Mouse (Mus musculus) hindbrain, embryonic 12.5 days (tissue): ENCODE measurements around the gene Rbpj. TPM values are rescaled to one million over a fixed set of nuclear protein-coding genes. Genes with fewer than 3 reads are reported as not detected.

Source experiments
- ATAC-seq: fragments of 200-750 bp; cut with Nextera tagmentation; 2 replicates; pipeline ENCODE4 v1.8.0; 2017; ENCODE audit warnings: moderate TSS enrichment; ENCODE audit not compliant: low FRiP score
- H3K27ac ChIP-seq: fragments of 300-500 bp; sonication (generic); 2 replicates; pipeline ENCODE4 v1.5.1; 2016; ENCODE audit warnings: mild to moderate bottlenecking
- H3K27me3 ChIP-seq: fragments of 300-500 bp; sonication (generic); 2 replicates; pipeline ENCODE4 v1.6.1; 2016; ENCODE audit warnings: mild to moderate bottlenecking
- H3K36me3 ChIP-seq: fragments of 300-500 bp; sonication (generic); 2 replicates; pipeline ENCODE4 v1.6.1; 2016; ENCODE audit warnings: mild to moderate bottlenecking
- H3K4me1 ChIP-seq: fragments of 300-500 bp; sonication (generic); 2 replicates; pipeline ENCODE4 v1.6.1; 2016
- H3K4me2 ChIP-seq: fragments of 300-500 bp; sonication (generic); replicated peaks from 2 replicates; pipeline ENCODE4 v1.6.1; 2016; ENCODE audit warnings: mild to moderate bottlenecking
- H3K4me3 ChIP-seq: fragments of 300-500 bp; sonication (generic); 2 replicates; pipeline ENCODE4 v1.5.1; 2016; ENCODE audit warnings: mild to moderate bottlenecking
- H3K9ac ChIP-seq: fragments of 300-500 bp; sonication (generic); 2 replicates; pipeline ENCODE4 v1.6.1; 2016; ENCODE audit warnings: mild to moderate bottlenecking, moderate library complexity
- H3K9me3 ChIP-seq: fragments of 300-500 bp; sonication (generic); replicated peaks from 2 replicates; pipeline ENCODE4 v1.6.1; 2016; ENCODE audit warnings: mild to moderate bottlenecking
- WGBS: fragments of 180-500 bp; shearing (Covaris S2); methylation state at CpG from one replicate; pipeline ENCODE4 v1.1.7; 2016; 5-methylcytosine and 5-hydroxymethylcytosine counted together
- polyA plus RNA-seq: library from polyadenylated mRNA; unstranded; fragments of >200 nt; fragmentation: Nextera tagmentation; extraction: Ambion mirVana; gene quantifications from 2 replicates; pipeline ENCODE4 v1.2.1, GENCODE M21; 2016

The Rbpj gene
- 58.8 and 64.3 TPM in 2 replicates for polyA plus RNA-seq

DNA sequence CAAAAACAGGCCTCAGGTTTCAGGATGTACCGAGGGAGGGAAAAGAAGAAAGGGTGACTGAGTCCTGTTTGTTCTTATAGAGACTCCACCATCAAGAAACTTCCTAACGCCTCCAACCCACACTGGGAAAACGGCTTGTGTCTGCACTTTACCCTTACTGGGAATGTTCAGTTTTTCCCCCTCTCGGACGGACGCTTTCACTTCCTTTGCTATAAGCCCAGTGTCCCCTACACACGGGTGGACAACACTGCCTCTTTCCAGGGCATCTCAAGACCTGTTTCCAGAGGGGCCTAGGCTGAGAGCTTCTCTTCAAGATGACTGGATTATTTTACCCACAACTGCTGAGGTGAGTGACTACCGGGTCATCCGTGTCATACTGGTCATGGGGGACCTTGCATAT is at the start of gene Rbpj:
Gene Rbpj, plus strand, starts transcription at position 270 of the 400 bp plus-strand sequence.
- no peak for ATAC-seq
- H3K36me3 ChIP-seq = no peaks in the 10 kb centered on the region
- H3K4me2 ChIP-seq = no peak within 1 kb of the TSS
- WGBS = 88% methylated on average over 9 of the region's 9 CpGs
- H3K9me3 ChIP-seq = no peaks in the 10 kb centered on the region
- no peak within 1 kb of the TSS for H3K27ac ChIP-seq
- H3K9ac ChIP-seq = no peak within 1 kb of the TSS
- H3K4me3 ChIP-seq = no peak within 1 kb of the TSS
- H3K4me1 ChIP-seq = peaks cover 4% of the 10 kb centered on the region
- peaks cover 4% of the 10 kb centered on the region for H3K27me3 ChIP-seq

DNA sequence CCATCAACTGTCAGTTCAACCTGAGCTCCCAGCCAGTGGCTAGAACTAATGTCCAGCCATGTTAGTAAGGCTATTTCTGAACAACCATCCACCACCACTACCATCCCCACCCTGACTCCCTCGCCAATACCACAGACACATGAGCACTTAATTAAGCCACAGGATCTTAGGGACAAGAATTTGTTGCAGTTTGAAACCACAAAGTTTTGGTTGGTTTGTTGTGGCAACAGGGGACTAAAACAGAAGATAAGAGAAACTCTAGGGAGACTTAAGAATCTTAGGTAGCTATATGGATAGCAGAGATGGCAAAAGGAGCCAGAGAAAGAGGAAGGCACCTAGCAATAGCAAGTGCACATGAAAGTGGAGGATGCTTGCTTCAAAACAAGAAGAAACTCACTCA is 45.2 kb upstream of the Rbpj start:
- no peak for ATAC-seq
- no peak overlapping the region for H3K9ac ChIP-seq
- no peaks in the 10 kb centered on the region for H3K27me3 ChIP-seq
- H3K36me3 ChIP-seq = no peaks in the 10 kb centered on the region
- H3K4me1 ChIP-seq = no peaks in the 10 kb centered on the region
- no peak overlapping the region for H3K4me3 ChIP-seq
- H3K4me2 ChIP-seq = no peak overlapping the region
- WGBS = 68% methylated on average over 1 of the region's 1 CpGs
- no peak overlapping the region for H3K27ac ChIP-seq
- H3K9me3 ChIP-seq = no peaks in the 10 kb centered on the region

DNA sequence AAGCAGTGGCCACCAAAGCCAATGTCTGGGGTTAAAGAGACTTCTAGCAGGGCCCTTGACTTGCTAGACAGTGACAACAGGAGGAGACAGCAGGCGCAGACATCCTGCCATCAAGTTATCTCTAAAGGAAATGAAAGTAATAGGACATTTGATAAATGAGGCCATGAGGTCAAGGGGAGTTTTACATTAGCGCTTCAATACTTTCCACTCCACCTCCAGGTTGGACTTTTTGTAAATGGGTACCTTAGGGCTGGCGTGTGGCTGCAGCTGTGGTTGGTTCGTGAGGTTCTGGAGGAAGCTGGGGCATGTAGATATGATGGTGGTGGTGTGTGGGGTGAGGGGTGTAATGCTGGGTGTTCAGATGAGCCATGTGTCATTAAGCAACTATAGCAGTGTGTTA is 44.7 kb upstream of the Rbpj start:
- no peak overlapping the region for H3K9ac ChIP-seq

DNA sequence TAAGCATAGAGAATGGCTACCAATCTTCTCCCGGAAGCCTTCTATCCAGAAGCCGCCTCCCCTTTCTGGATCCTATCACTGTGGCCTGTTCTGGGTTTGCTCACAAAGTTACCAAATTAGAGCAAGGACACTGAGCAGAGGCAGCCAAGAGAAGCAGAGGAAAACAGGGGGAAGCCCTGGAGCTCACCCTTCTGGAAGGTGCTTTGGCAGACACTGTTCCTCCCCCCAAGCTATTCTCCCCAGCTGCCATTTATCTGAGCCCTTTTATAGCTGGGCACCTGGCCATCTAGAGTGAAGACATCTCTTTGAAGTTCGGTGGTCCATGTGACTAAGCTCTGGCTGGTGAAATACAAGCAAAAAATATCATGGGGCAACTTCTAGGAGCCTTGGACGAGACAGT is 38.5 kb upstream of the Rbpj start:
- no peak for ATAC-seq
- Histone ChIP-seq H3K9me3 (no peaks in the 10 kb centered on the region), H3K4me1 (no peaks in the 10 kb centered on the region), H3K36me3 (no peaks in the 10 kb centered on the region), H3K4me2 (no peak overlapping the region), H3K27ac (no peak overlapping the region), H3K4me3 (no peak overlapping the region), H3K27me3 (no peaks in the 10 kb centered on the region), H3K9ac (no peak overlapping the region)
- WGBS = 87% methylated on average over 4 of the region's 4 CpGs

More for the DNA sequence above, 44.7 kb upstream of the Rbpj start:
- Histone ChIP-seq H3K4me2 (no peak overlapping the region), H3K9me3 (no peaks in the 10 kb centered on the region), H3K27ac (no peak overlapping the region), H3K27me3 (no peaks in the 10 kb centered on the region), H3K4me1 (no peaks in the 10 kb centered on the region), H3K36me3 (no peaks in the 10 kb centered on the region), H3K4me3 (no peak overlapping the region)
- 88% methylated on average over 4 of the region's 4 CpGs for WGBS
- ATAC-seq = no peak

DNA sequence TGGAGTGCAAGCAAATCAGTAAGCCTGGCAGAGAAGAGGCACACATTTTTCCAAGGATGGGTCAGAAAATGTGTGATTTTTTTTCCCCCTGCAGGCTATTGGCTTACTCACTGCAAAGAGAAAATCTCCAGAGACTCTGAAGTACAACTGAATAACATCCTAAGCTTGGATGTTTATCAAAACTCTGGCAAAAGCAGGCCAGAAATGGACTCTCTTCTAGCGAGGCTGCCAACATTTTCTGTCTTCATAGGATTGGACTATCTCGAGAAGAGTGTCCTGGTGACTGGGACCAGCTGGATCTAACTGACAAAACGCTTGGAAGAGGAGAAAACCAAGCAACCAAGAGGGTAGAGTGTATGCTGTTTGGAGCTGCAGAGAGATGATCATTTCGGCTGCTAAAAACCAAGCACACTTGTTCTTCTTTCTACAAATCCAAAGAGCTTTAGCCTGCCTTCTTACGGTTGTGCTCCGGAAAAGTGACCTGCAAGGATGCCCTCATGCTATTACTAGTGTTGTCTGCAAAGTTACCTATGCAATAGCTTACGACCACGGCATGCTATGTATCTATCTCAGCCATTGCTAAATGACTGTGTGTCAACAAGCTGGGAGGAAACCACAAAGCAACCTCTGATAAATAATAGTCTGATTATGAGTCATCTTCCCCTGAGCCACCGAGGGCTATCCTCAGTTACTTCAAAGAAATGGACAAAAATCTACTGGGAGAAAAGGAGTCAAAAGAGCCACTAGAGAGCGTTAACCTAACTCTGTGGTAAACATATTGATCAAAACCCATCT is 36.1 kb upstream of the Rbpj start:
- ATAC-seq = no peak
- Histone ChIP-seq H3K9me3 (no peaks in the 10 kb centered on the region), H3K4me3 (no peak overlapping the region), H3K27ac (no peak overlapping the region), H3K27me3 (no peaks in the 10 kb centered on the region), H3K4me2 (no peak overlapping the region), H3K4me1 (no peaks in the 10 kb centered on the region), H3K9ac (no peak overlapping the region), H3K36me3 (no peaks in the 10 kb centered on the region)
- WGBS = 87% methylated on average over 10 of the region's 10 CpGs

DNA sequence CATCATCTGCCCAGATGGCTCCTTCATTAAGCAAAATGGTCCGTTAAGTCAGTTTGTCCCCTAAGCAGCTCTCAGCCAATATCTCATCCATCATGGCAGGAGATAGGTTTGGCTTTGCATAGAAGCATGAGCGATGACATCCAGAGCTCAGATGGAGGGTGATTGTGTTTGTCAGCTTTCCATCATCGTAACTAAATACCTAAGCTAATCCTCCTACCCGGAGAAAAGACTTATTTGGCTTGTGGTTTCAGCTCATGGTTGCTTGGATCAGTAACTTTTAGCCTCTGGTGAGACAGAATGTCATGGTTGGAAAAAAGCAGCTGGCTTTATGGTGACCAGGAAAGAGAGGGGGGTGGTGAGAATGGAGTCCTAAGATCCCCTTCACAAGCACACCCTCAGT is 33.5 kb upstream of the Rbpj start:
- H3K4me3 ChIP-seq = no peak overlapping the region
- H3K27me3 ChIP-seq = no peaks in the 10 kb centered on the region
- H3K36me3 ChIP-seq = no peaks in the 10 kb centered on the region
- no peak overlapping the region for H3K4me2 ChIP-seq
- H3K4me1 ChIP-seq = no peaks in the 10 kb centered on the region
- ATAC-seq = no peak
- WGBS = 88% methylated on average over 4 of the region's 4 CpGs
- no peaks in the 10 kb centered on the region for H3K9me3 ChIP-seq
- no peak overlapping the region for H3K27ac ChIP-seq
- no peak overlapping the region for H3K9ac ChIP-seq

DNA sequence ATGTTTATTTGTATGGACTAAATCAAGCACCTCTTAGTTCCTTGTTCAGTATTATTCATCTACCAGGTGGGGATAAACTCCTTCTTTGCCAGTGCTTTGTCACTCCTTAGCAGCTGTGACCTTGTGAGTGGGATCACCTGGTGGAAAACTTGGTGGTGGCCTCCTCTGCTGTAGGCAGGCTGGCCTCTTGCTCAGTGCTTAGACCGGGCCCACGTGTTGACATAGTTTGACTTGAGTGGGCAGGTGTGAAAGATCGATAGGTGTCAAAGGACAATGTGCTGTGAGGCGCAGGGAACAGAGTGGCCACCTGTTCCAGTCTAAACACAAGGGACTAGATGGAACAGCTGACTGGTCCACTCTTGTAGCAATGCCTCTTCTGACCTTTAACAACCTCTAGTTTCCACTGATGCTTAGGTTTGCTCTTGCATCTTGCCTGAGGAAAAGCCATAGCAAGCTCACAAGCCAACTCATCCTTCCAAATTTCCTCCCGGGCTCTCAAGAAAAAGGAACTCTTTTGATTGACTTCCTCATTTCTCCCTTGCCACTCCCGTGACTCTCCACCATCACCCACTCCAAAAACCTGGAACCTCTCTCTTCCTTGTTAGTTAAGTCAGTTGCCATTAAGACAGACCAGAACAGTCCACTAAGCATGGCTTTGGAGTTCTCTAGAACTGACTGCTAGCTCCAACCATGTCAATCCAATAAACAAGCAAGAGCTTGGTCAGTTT is 28.9 kb upstream of the Rbpj start:
- no peaks in the 10 kb centered on the region for H3K4me1 ChIP-seq
- H3K4me2 ChIP-seq = no peak overlapping the region
- no peak overlapping the region for H3K4me3 ChIP-seq
- H3K9ac ChIP-seq = no peak overlapping the region
- H3K27ac ChIP-seq = no peak overlapping the region
- 87% methylated on average over 6 of the region's 6 CpGs for WGBS
- ATAC-seq = no peak
- H3K9me3 ChIP-seq = no peaks in the 10 kb centered on the region
- H3K27me3 ChIP-seq = no peaks in the 10 kb centered on the region
- H3K36me3 ChIP-seq = no peaks in the 10 kb centered on the region

DNA sequence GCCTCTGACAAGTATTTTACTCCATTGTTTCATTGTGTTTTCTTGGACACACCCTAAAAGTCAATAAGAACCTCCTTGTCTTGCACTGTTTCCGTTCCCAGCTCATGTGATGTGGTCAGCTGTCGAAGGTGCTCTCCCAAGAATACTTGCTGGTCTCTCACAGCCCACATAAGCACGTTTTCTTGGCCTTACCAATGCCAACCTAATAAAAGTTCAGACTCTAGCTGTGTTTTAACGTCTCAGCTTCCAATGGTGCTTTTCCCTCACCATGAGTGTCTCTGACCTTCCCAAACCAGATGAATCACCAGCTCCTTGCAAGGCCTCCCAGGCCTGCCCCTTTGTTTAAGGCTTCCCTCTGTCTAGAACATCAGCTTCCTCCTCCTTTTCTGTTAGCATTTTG is 28.2 kb upstream of the Rbpj start:
- no peak for ATAC-seq
- H3K4me2 ChIP-seq = no peak overlapping the region
- no peak overlapping the region for H3K9ac ChIP-seq
- H3K27ac ChIP-seq = no peak overlapping the region
- H3K4me1 ChIP-seq = no peaks in the 10 kb centered on the region
- 85% methylated on average over 4 of the region's 4 CpGs for WGBS
- no peak overlapping the region for H3K4me3 ChIP-seq
- H3K9me3 ChIP-seq = no peaks in the 10 kb centered on the region
- H3K27me3 ChIP-seq = no peaks in the 10 kb centered on the region
- H3K36me3 ChIP-seq = no peaks in the 10 kb centered on the region

DNA sequence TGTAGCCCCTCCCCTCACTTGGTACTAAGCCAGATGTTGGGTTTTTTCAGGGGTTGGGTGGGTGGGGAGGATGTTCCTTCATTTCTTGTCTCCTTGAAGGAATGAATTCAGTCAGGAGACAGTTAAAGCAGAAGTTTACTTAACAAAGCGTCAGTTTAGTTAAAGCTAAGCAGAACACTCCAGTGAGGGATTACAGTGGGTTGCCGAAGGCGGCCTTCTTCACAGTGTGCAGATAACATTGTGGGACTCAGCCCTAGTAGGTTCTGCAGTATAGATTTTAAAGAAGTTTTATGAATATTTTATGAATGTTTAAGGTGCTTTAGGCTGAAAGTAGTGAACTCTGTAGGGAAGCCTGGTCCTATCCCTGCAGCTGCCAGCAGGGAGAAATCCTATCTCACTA is 27.7 kb upstream of the Rbpj start:
- Histone ChIP-seq H3K9ac (no peak overlapping the region), H3K4me1 (no peaks in the 10 kb centered on the region), H3K27ac (no peak overlapping the region), H3K36me3 (no peaks in the 10 kb centered on the region), H3K4me2 (no peak overlapping the region), H3K4me3 (no peak overlapping the region), H3K27me3 (no peaks in the 10 kb centered on the region), H3K9me3 (no peaks in the 10 kb centered on the region)
- no peak for ATAC-seq
- WGBS = 86% methylated on average over 3 of the region's 3 CpGs

DNA sequence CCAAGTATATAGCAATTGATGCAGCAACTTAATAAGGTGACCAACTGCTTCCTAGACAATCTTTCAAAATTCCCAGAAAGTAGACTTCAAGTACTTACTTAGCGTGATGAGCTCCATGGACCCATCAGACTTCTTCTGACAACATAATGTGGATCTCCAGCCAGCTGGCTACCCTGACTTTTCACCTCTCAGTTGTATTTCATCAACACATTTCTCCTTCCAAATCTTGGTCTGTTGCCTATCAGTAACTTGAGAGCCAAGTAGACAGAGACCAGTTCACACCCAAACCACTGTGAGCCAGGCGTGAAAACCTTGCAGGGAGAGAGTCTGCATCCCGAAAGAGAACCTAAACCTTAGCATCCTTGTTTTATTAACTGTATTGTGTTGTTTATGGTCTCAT is 26.3 kb upstream of the Rbpj start:
- no peak for ATAC-seq

DNA sequence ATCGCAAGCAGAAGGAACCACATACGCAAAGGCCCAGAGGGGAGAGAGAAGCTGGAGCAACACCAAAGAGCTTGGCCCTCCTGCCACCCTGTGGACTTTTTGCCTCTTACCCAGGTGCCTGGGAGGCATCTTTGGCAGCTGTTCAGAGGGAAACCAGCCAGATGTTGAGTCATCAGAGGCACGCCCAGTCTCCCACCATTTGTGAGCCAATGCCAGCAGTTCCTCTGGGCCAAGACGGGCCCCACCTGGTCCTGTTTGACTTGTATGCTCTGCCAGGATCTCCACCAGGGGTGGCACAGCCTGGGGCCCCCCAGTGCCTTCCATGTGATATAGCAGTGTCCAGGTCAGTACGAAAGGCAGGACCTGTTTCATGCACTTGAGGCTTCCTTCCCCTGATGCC is 21.9 kb upstream of the Rbpj start:
- H3K4me3 ChIP-seq = no peak overlapping the region
- no peak for ATAC-seq
- WGBS = 93% methylated on average over 5 of the region's 5 CpGs

More for the DNA sequence above, 26.3 kb upstream of the Rbpj start:
- Histone ChIP-seq H3K27me3 (no peaks in the 10 kb centered on the region), H3K4me2 (no peak overlapping the region), H3K9ac (no peak overlapping the region), H3K4me3 (no peak overlapping the region), H3K27ac (no peak overlapping the region), H3K9me3 (no peaks in the 10 kb centered on the region), H3K36me3 (no peaks in the 10 kb centered on the region), H3K4me1 (no peaks in the 10 kb centered on the region)
- WGBS = 81% methylated on average over 3 of the region's 3 CpGs

DNA sequence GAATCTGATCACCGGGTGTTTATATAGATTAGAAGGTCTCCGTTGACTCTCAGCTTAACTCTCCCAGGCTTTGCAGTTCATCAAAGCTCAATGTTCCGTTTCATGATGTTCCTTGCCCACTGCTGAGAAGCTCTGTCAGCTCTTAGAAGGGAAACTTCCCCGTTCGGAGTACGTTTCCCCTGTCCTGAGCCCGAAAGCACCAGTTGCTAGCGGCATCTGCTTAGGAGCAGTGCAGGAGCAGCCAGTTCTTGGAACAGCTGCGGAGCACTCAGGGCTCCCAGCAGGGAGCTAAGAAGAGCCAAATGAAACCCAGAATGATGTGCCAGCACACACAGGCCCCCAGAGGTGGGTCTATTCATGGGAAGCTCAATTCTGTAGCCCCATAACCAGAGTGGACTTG is 15.0 kb upstream of the Rbpj start:
- Histone ChIP-seq H3K36me3 (no peaks in the 10 kb centered on the region), H3K4me2 (no peak overlapping the region), H3K4me1 (no peaks in the 10 kb centered on the region), H3K9me3 (no peaks in the 10 kb centered on the region), H3K4me3 (no peak overlapping the region), H3K27ac (no peak overlapping the region), H3K27me3 (no peaks in the 10 kb centered on the region), H3K9ac (no peak overlapping the region)
- ATAC-seq = no peak
- WGBS = 66% methylated on average over 9 of the region's 9 CpGs

More for the DNA sequence above, 21.9 kb upstream of the Rbpj start:
- H3K36me3 ChIP-seq = no peaks in the 10 kb centered on the region
- no peak overlapping the region for H3K27ac ChIP-seq
- no peak overlapping the region for H3K4me2 ChIP-seq
- H3K4me1 ChIP-seq = no peaks in the 10 kb centered on the region
- H3K9me3 ChIP-seq = no peaks in the 10 kb centered on the region
- H3K27me3 ChIP-seq = no peaks in the 10 kb centered on the region
- no peak overlapping the region for H3K9ac ChIP-seq

DNA sequence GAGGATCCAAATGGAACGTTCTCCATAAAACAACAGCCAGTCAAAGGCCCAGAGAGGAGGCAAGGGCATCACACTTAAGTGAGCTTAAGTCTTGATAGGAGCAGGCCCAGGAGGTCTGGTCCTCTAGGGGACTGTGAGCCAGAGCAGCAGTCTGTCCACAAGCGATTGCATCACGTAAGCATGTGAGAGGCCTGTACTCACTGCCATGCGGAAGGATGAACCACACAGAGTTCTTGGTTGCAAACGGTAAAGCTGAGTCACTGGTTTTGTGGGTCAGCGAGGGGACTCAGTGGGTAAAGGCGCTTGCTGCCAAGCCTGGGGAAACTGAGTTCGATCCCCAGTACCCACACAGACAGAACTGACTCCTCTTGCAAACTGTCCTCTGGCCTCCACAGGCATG is 14.1 kb upstream of the Rbpj start:
- no peak for ATAC-seq

More for the DNA sequence above, 14.1 kb upstream of the Rbpj start:
- H3K4me3 ChIP-seq = no peak overlapping the region
- no peaks in the 10 kb centered on the region for H3K4me1 ChIP-seq
- no peaks in the 10 kb centered on the region for H3K27me3 ChIP-seq
- no peak overlapping the region for H3K27ac ChIP-seq
- no peaks in the 10 kb centered on the region for H3K36me3 ChIP-seq
- no peak overlapping the region for H3K9ac ChIP-seq
- no peaks in the 10 kb centered on the region for H3K9me3 ChIP-seq
- 91% methylated on average over 8 of the region's 8 CpGs for WGBS
- H3K4me2 ChIP-seq = no peak overlapping the region
